Mouse (Mus musculus) megakaryocyte, embryonic 14.5 days (primary cell): ENCODE results near the gene Pgls.

Experiments
- FLI1 ChIP-seq: IDR thresholded peaks from 2 replicates; pipeline ENCODE4 v1.6.1; 2012; ENCODE audit warnings: low read length, inconsistent platforms, mixed read lengths
- GATA1 ChIP-seq: IDR thresholded peaks from 3 replicates; pipeline ENCODE4 v1.6.1; 2012; ENCODE audit warnings: mixed read lengths, low read length, inconsistent platforms, borderline replicate concordance

- no peak for TF ChIP-seq GATA1
- TF ChIP-seq FLI1, result no peak
Observed at GRCm38 (mm10) chr8:71633981-71634667, 42.1 kb downstream of the Pgls start.
